Mouse (Mus musculus) midbrain, embryonic 10.5 days (tissue): ENCODE data around the gene Tdp2. TPM values are rescaled to one million over a fixed set of nuclear protein-coding genes. Genes with fewer than 3 reads are reported as not detected.

Experiments used
- DNase-seq: peaks from one replicate; pipeline ENCODE4 v3.0.0-alpha.2; 2017; ENCODE audit warnings: low spot score
- H3K27ac ChIP-seq: fragments of 300-500 bp; sonication (generic); replicated peaks from 2 replicates; pipeline ENCODE4 v1.5.1; 2016; ENCODE audit warnings: mild to moderate bottlenecking
- H3K27me3 ChIP-seq: fragments of 300-500 bp; sonication (generic); 2 replicates; pipeline ENCODE4 v1.6.1; 2016; ENCODE audit warnings: low read depth, mild to moderate bottlenecking; ENCODE audit not compliant: poor library complexity, severe bottlenecking
- H3K36me3 ChIP-seq: fragments of 300-500 bp; sonication (generic); 2 replicates; pipeline ENCODE4 v1.6.1; 2016; ENCODE audit warnings: mild to moderate bottlenecking, moderate library complexity
- H3K4me1 ChIP-seq: fragments of 300-500 bp; sonication (generic); 2 replicates; pipeline ENCODE4 v1.6.1; 2016
- H3K4me3 ChIP-seq: fragments of 300-500 bp; sonication (generic); 2 replicates; pipeline ENCODE4 v1.5.1; 2016; ENCODE audit warnings: mild to moderate bottlenecking, moderate library complexity
- H3K9me3 ChIP-seq: fragments of 300-500 bp; sonication (generic); replicated peaks from 2 replicates; pipeline ENCODE4 v1.6.1; 2016; ENCODE audit warnings: mild to moderate bottlenecking
- WGBS: fragments of 180-500 bp; shearing (Covaris S2); methylation state at CpG from one replicate; pipeline ENCODE4 v1.1.7; 2016; 5-methylcytosine and 5-hydroxymethylcytosine counted together
- polyA plus RNA-seq: library from polyadenylated mRNA; unstranded; fragments of >200 nt; fragmentation: Nextera tagmentation; extraction: Ambion mirVana; gene quantifications from 2 replicates; pipeline ENCODE4 v1.2.1, GENCODE M21; 2016

Gene Tdp2
- polyA plus RNA-seq, 1 experiment from 2014 or later = 78.6 TPM

- WGBS = 80% methylated on average over 9 of the region's 9 CpGs
- DNase-seq = no peak
- no peaks in the 10 kb centered on the region for H3K36me3 ChIP-seq
- no peaks in the 10 kb centered on the region for H3K9me3 ChIP-seq
- no peaks in the 10 kb centered on the region for H3K27me3 ChIP-seq
- no peak overlapping the region for H3K27ac ChIP-seq
- H3K4me1 ChIP-seq = peaks cover 10% of the 10 kb centered on the region; the same call in 1 of the 2 replicates
- no peak overlapping the region for H3K4me3 ChIP-seq
These were observed 35.2 kb downstream of the Tdp2 start for GRCm38 (mm10) chr13:24866430-24867402.

DNA sequence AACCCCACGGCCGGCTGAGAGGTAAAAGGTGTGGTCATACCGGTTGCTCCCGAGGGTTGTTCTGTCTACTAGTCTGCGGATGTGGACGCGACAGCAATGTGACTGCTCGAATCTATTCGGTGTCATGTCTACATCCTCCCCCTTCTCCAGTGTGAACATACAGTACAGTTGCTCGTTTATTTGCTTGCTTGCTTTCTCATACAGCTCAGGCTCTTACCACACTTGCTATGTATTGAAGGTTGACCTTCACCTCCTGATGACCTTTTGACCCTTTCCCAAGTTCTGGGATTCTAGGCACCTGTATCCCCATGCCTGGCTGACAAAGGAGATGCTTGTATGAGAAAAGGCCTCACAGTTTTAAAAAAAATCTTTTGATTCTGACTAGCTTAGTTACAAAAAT lies 36.3 kb downstream of the Tdp2 start:
- no peaks in the 10 kb centered on the region for H3K9me3 ChIP-seq
- DNase-seq = no peak
- no peaks in the 10 kb centered on the region for H3K36me3 ChIP-seq
- no peak overlapping the region for H3K27ac ChIP-seq
- peaks cover 10% of the 10 kb centered on the region; the same call in 1 of the 2 replicates for H3K4me1 ChIP-seq
- no peaks in the 10 kb centered on the region for H3K27me3 ChIP-seq
- WGBS = 95% methylated on average over 10 of the region's 10 CpGs
- no peak overlapping the region for H3K4me3 ChIP-seq

DNA sequence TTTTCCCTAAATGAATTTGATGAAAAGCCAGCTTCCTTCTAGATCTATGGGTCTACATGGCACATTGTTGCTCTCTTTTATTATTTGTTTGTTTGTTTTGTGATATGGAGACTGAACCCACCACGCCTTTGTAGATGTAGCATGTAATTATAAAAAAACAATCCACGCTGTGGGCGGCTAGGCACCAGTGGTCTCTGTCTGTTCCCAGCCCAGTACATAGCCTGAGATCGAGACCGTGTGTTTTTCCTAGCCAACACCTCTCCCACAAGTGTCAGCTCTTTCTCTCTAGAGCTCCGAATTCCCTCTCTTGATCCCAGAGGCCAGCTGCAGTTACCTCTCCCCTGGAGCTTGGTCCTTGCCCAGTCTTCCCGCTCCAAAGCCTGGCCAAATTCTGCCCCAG lies 36.8 kb downstream of the Tdp2 start:
- no peak overlapping the region for H3K27ac ChIP-seq
- H3K4me3 ChIP-seq = no peak overlapping the region
- no peak for DNase-seq
- H3K9me3 ChIP-seq = no peaks in the 10 kb centered on the region
- WGBS = 94% methylated on average over 7 of the region's 7 CpGs
- H3K4me1 ChIP-seq = peaks cover 10% of the 10 kb centered on the region; the same call in 1 of the 2 replicates
- no peaks in the 10 kb centered on the region for H3K27me3 ChIP-seq
- H3K36me3 ChIP-seq = no peaks in the 10 kb centered on the region

DNA sequence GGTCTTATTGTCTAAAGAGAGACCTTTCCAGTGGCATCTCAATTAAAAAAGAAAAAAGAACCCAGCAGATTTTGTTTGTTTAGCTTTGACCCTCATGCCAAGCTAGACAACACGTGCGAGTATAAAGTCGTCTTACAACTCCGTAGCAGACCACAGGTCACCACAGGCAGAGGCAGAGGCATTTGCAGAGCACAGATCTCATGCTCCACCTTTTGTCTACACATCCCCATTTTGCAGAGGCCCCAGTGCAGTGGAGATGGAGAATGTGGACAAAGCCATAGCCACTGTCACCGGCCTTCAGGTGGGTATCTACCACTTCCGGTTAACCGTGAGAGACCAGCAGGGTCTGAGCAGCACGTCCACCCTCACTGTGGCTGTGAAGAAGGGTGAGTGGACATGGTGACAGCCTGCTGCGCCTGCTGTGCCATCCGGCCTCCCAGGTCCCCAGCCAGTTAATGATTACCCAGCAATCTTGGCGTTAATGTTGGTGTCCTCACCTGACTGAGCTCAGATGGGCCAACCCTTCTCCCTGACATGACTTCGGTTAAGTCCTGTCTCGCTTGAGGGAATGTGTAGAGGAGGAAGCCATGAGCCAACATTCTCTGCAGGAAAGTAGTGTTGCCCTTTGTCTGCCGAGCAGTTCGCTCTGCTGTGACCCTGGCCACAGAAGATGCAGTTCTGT lies 48.0 kb downstream of the Tdp2 start:
- Histone ChIP-seq H3K27me3 (no peaks in the 10 kb centered on the region), H3K4me1 (no peaks in the 10 kb centered on the region), H3K4me3 (no peak overlapping the region), H3K27ac (no peak overlapping the region), H3K9me3 (no peaks in the 10 kb centered on the region), H3K36me3 (no peaks in the 10 kb centered on the region)
- WGBS = 91% methylated on average over 15 of the region's 15 CpGs
- DNase-seq = no peak

GRCm38 (mm10) chr13:24880208-24880607 lies 48.7 kb downstream of the Tdp2 start:
- Histone ChIP-seq H3K27me3 (no peaks in the 10 kb centered on the region), H3K4me3 (no peak overlapping the region), H3K9me3 (no peaks in the 10 kb centered on the region), H3K27ac (no peak overlapping the region), H3K4me1 (no peaks in the 10 kb centered on the region), H3K36me3 (no peaks in the 10 kb centered on the region)
- DNase-seq = no peak
- 85% methylated on average over 6 of the region's 6 CpGs for WGBS

DNA sequence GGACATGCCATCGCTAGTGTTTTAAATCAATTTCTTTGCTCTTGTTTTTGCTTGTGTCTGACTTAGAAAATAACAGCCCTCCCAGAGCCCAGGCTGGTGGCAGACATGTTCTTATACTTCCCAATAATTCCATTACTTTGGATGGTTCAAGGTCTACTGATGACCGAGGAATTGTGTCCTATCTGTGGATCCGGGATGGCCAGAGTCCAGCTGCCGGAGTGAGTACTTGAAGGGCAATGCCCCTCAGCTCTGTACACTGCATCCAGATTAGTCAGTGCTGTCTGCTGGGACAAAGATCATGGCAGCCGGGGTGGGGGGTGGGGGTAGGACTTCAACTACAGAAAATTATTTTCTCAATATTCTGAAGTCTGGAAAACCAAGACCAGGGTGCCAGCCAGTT lies 49.2 kb downstream of the Tdp2 start:
- no peak overlapping the region for H3K4me3 ChIP-seq
- H3K9me3 ChIP-seq = no peaks in the 10 kb centered on the region
- WGBS = 92% methylated on average over 5 of the region's 5 CpGs
- DNase-seq = no peak
- H3K27me3 ChIP-seq = no peaks in the 10 kb centered on the region
- no peaks in the 10 kb centered on the region for H3K4me1 ChIP-seq
- no peak overlapping the region for H3K27ac ChIP-seq
- H3K36me3 ChIP-seq = no peaks in the 10 kb centered on the region

- Histone ChIP-seq H3K4me1 (no peaks in the 10 kb centered on the region), H3K4me3 (no peak overlapping the region), H3K27me3 (no peaks in the 10 kb centered on the region), H3K36me3 (no peaks in the 10 kb centered on the region), H3K9me3 (no peaks in the 10 kb centered on the region), H3K27ac (no peak overlapping the region)
- DNase-seq = no peak
- 94% methylated on average over 6 of the region's 6 CpGs for WGBS
These were observed 50.9 kb downstream of the Tdp2 start for GRCm38 (mm10) chr13:24882411-24882810.

DNA sequence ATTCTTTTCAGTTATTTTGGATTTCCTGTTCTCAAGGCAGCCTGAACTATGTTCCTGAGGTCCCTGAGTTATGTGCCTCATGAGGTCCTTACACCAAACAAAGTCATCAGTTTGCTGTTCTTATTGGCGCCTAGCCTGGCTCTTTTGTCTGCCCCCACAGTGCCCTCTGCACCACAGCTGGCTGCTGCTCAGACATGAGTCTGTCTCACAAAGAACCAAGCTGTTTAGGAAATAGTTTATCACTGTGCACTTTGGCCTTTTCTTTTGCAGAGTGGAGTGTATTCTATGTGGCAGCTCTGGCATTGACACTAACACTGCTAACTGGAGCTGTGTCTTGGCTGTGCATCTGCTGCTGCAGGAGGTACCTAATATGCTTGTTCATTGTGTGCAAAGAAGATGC lies 58.1 kb downstream of the Tdp2 start:
- Histone ChIP-seq H3K36me3 (no peaks in the 10 kb centered on the region), H3K4me3 (no peak overlapping the region), H3K9me3 (no peaks in the 10 kb centered on the region), H3K27ac (no peak overlapping the region), H3K4me1 (no peaks in the 10 kb centered on the region), H3K27me3 (no peaks in the 10 kb centered on the region)
- WGBS = 63% methylated on average over 1 of the region's 1 CpGs
- DNase-seq = no peak

Other genes with a start within 250 kb of the Tdp2 start
- gene Ripor2, start 249.5 kb upstream of the Tdp2 start, polyA plus RNA-seq = 3.5 and 6.6 TPM in 2 replicates
- gene Armh2, start 90.4 kb upstream of the Tdp2 start, polyA plus RNA-seq = not detected in 2 replicates
- 154 and 186 TPM in 2 replicates for gene Gmnn, start 69.8 kb upstream of the Tdp2 start, polyA plus RNA-seq
- 8.3 and 10.4 TPM in 2 replicates for gene BC005537, start 30.0 kb upstream of the Tdp2 start, polyA plus RNA-seq
- gene Acot13, start 139 bp upstream of the Tdp2 start, polyA plus RNA-seq = 56.1 and 56.7 TPM in 2 replicates
- 0.48 and 0.92 TPM in 2 replicates for gene D130043K22Rik, start 13.5 kb downstream of the Tdp2 start, polyA plus RNA-seq
- 7.1 and 8.2 TPM in 2 replicates for gene Aldh5a1, start 106.0 kb downstream of the Tdp2 start, polyA plus RNA-seq
- gene Gpld1, start 111.5 kb downstream of the Tdp2 start, polyA plus RNA-seq = 0.21 TPM in 2 replicates
- 15.0 and 19.7 TPM in 2 replicates for gene Mrs2, start 188.7 kb downstream of the Tdp2 start, polyA plus RNA-seq
- 1.7 and 1.8 TPM in 2 replicates for gene Dcdc2a, start 224.3 kb downstream of the Tdp2 start, polyA plus RNA-seq